Mouse (Mus musculus) adipose tissue, adult 10 weeks (tissue): ENCODE measurements around the gene Slc6a8. TPM values are rescaled to one million over a fixed set of nuclear protein-coding genes. Genes with fewer than 3 reads are reported as not detected.

Experiments used
- polyA plus RNA-seq: library from polyadenylated mRNA; stranded (reverse); fragments of 350-450 nt; fragmentation: Illumina TruSeq; extraction: RNeasy Lipid Tissue Mini Kit (QIAGEN cat#74804); gene quantifications from one replicate; pipeline ENCODE4 v1.2.3, GENCODE M21; 2014; ENCODE audit warnings: low read depth, low replicate concordance

The Slc6a8 gene
- polyA plus RNA-seq: 23.2 TPM

GRCm38 (mm10) chrX:73672879-73673618 is at the start of gene Slc6a8:
Slc6a8 (plus strand) TSS chrX:73673150.

GRCm38 (mm10) chrX:73639255-73639675 is 33.7 kb upstream of the Slc6a8 start, which contains the start of gene Dusp9:
Dusp9 (plus strand) TSS chrX:73639419.

GRCm38 (mm10) chrX:73659575-73660283 is 13.2 kb upstream of the Slc6a8 start, which contains the start of gene Pnck:
Pnck (minus strand) TSS chrX:73660117.

GRCm38 (mm10) chrX:73716109-73716661 is 43.2 kb downstream of the Slc6a8 start, which contains the start of the genes Bcap31 and Abcd1:
Bcap31 (minus strand) TSS chrX:73716175.
Abcd1 (plus strand) TSS chrX:73716597.

Other genes with a start within 250 kb of the Slc6a8 start
- gene Trex2, start 237.8 kb upstream of the Slc6a8 start, polyA plus RNA-seq: 2.0 TPM
- gene Haus7, start 214.1 kb upstream of the Slc6a8 start, polyA plus RNA-seq: 19.9 TPM
- gene Bgn, start 189.5 kb upstream of the Slc6a8 start, polyA plus RNA-seq: 271 TPM
- 54.7 TPM for gene Atp2b3, start 170.1 kb upstream of the Slc6a8 start, polyA plus RNA-seq
- 0.88 TPM for gene Dusp9, start 33.7 kb upstream of the Slc6a8 start, polyA plus RNA-seq
- 6.6 TPM for gene Pnck, start 13.0 kb upstream of the Slc6a8 start, polyA plus RNA-seq
- gene Bcap31, start 43.0 kb downstream of the Slc6a8 start, polyA plus RNA-seq: 200 TPM
- gene Abcd1, start 43.4 kb downstream of the Slc6a8 start, polyA plus RNA-seq: 15.1 TPM
- gene Plxnb3, start 83.9 kb downstream of the Slc6a8 start, polyA plus RNA-seq: 1.1 TPM
- 1.7 TPM for gene Srpk3, start 101.3 kb downstream of the Slc6a8 start, polyA plus RNA-seq
- 154 TPM for gene Idh3g, start 113.7 kb downstream of the Slc6a8 start, polyA plus RNA-seq
- 363 TPM for gene Ssr4, start 113.9 kb downstream of the Slc6a8 start, polyA plus RNA-seq
- gene Pdzd4, start 151.8 kb downstream of the Slc6a8 start, polyA plus RNA-seq: 2.1 TPM
- gene Avpr2, start 219.0 kb downstream of the Slc6a8 start, polyA plus RNA-seq: not detected
- gene L1cam, start 223.0 kb downstream of the Slc6a8 start, polyA plus RNA-seq: 3.0 TPM
- gene Arhgap4, start 248.7 kb downstream of the Slc6a8 start, polyA plus RNA-seq: 7.3 TPM
- gene Naa10, start 248.8 kb downstream of the Slc6a8 start, polyA plus RNA-seq: 54.4 TPM